Mouse (Mus musculus) bone marrow macrophage, adult 2 months (primary cell): ENCODE results near the gene Atp10b. TPM values are rescaled to one million over a fixed set of nuclear protein-coding genes. Genes with fewer than 3 reads are reported as not detected.

ENCODE experiments used
- H3K27ac ChIP-seq: 2 replicates; pipeline ENCODE4 v1.5.1; 2012; ENCODE audit warnings: low read depth, low read length; ENCODE audit not compliant: insufficient read depth
- H3K4me1 ChIP-seq: 2 replicates; pipeline ENCODE4 v1.6.1; 2012; ENCODE audit warnings: low read length; ENCODE audit not compliant: control insufficient read depth, insufficient read depth
- H3K4me3 ChIP-seq: 2 replicates; pipeline ENCODE4 v1.5.1; 2012; ENCODE audit warnings: mild to moderate bottlenecking, low read length, moderate library complexity; ENCODE audit not compliant: insufficient read depth
- CTCF ChIP-seq: IDR thresholded peaks from 2 replicates; pipeline ENCODE4 v1.5.1; 2012; ENCODE audit warnings: low read depth, mild to moderate bottlenecking, low read length, moderate library complexity
- POLR2A ChIP-seq: IDR thresholded peaks from 2 replicates; pipeline ENCODE4 v1.6.1; 2012; ENCODE audit warnings: mild to moderate bottlenecking, low read depth, low read length, borderline replicate concordance
- polyA plus RNA-seq: library from polyadenylated mRNA; stranded (reverse); fragments of >200 nt; gene quantifications from 2 replicates; pipeline ENCODE4 v1.2.4, GENCODE M21; 2012; ENCODE audit not compliant: missing spikeins, insufficient read depth, insufficient read length

Gene Atp10b
- polyA plus RNA-seq, 1 experiment: not detected

DNA sequence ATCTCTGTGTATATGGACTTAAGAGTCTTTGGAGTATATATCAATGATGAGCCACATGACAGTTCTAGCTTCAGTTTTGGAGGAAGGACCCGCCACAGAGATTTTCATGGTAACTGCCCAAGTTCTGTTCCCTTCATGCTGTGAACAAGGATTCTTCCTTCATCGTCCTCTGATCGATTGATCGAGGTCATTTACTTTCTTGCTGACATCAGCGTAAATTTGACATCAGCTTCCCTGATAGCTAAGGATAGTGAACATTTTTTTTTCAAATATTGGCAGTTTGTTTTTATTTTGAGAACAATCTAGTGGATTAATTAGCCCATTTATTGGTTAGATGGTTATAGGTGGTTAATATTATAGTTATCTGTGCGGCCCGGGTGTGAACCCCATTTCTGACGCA, 90.1 kb downstream of the Atp10b start:
- H3K4me1 ChIP-seq: no peaks in the 10 kb centered on the region
- TF ChIP-seq CTCF (no peak), POLR2A (no peak)
- H3K27ac ChIP-seq: no peak overlapping the region
- no peak overlapping the region for H3K4me3 ChIP-seq

DNA sequence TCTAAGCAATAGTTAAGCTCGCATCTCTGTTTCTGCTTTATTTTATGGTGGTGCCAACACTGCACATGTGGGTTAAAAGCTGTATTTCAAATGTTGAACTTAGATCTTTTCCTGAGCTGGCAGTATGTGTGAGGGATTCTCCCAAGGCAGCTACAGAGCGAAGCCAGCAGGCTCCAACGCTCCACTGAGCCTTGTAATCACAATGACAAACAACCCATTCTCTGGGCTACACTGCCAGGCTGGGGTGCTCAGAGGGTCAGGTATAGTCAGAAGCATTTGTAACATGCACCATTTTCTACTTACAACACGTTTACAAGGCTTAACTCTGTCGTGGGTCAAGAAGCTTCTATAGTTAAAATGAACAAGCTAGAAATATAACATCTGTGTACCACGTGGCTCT, 103.4 kb downstream of the Atp10b start:
- Histone ChIP-seq H3K4me3 (no peak overlapping the region), H3K27ac (no peak overlapping the region), H3K4me1 (no peaks in the 10 kb centered on the region)
- TF ChIP-seq POLR2A (no peak), CTCF (no peak)

DNA sequence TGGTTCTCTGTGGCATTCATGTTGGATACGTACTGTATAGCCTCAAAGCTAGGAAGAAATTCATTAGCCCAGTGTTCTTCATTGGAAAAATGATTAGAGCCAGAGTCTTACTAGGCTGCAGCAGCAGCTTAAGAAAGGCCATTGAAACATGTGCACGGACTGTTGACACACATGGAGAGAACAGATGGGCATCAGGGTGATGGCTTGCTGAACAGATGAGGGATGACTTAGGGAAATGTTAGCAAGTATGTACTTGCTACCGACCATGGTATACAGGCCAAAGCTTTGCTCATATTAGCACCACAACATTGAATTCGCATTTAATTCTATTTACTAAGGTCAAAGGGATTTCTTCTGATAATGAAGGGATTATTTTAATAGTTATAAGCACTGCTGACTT, 105.6 kb downstream of the Atp10b start:
- TF ChIP-seq CTCF (no peak), POLR2A (no peak)
- Histone ChIP-seq H3K4me1 (no peaks in the 10 kb centered on the region), H3K4me3 (no peak overlapping the region), H3K27ac (no peak overlapping the region)

DNA sequence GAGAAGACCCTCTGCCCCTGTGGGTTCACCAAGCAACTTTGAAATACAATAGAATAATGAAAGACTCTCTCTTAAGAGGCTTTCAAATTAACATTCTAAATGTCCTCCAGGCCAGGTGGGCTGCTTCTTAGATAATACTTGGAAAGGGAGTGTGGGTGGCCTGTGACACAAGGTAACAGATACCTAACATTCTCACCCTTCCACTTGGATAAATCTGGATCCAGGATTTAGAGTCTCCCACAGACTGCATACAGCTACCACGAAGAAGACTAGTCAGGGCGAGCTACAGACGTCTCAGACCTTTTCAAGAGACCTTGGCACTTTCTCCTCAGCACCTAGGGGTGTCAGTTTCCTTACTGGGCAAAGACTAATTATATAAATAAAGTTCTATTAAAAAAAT, 107.6 kb downstream of the Atp10b start:
- Histone ChIP-seq H3K27ac (no peak overlapping the region), H3K4me3 (no peak overlapping the region), H3K4me1 (no peaks in the 10 kb centered on the region)
- TF ChIP-seq CTCF (no peak), POLR2A (no peak)

DNA sequence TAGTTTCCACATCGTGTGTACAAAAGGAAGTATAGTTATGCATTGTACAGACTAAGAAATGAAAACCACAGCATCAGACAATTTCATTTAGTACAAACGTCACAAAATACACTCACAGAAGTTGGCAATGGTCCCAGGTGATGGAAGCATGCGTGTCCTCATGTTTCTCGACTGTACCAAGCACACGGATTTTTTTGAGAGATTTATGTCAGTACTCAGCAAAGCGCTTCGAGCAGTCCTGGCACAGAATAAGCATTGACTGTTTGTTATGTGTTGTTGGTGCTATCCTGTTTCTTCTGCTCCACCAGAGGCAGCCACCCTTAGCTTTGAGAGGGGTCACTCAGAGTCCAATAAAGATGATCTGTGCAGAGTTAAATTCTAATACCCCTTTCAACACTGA, 108.1 kb downstream of the Atp10b start:
- no peaks in the 10 kb centered on the region for H3K4me1 ChIP-seq
- no peak overlapping the region for H3K4me3 ChIP-seq
- no peak for TF ChIP-seq POLR2A
- no peak for TF ChIP-seq CTCF
- no peak overlapping the region for H3K27ac ChIP-seq

DNA sequence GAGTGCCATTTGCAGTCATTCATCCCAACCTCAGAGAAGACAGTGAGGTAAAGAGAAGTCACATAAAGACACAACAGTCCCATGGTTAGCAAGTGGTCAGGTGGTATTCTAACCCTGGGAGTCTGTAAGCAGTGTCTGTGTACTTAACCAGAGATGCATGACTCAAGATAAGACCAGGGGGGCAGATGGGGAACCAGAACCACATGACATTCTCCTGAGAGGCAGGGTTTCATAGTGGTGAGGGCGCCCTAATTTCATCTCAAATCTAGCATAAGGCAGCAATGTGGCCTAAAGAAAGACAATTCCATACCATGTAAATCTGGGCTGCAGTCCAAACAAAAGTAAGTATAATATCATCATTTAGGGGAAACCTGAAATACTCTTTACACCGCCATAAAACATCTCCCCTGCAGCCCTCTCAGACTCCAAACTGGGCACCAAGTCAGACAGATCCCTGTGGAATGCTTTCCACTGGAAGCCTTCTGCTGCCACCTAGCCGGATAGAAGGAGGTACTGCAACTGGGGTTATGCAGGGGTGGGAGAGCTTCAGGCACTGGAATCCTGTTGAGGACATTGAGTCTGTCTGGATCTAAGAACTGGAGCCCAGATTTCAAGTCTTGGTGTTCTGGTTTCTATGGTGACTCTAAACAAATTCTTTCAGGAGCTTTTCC, 114.0 kb downstream of the Atp10b start:
- Histone ChIP-seq H3K4me1 (no peaks in the 10 kb centered on the region), H3K27ac (no peak overlapping the region), H3K4me3 (no peak overlapping the region)
- TF ChIP-seq CTCF (peak; percentile 67), POLR2A (no peak)

DNA sequence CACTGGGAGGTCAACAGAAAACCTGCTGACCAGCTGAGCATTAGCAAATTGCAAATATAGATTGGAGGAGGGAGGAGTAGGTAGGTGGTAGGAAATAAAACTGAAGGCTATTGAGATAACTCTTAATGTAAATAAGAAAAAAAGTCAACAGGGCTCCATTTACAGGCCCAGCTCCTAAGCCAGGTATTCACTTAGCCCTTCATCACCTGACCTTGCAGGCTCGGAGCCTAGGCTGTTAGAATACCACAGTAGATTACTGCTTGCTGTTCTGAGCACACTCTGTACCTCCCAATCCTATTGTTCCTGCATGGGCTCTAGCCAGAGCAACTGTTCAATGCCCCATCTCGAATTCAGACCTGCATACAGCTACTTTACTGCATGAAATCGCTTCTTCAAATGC, 117.8 kb downstream of the Atp10b start:
- TF ChIP-seq POLR2A (no peak), CTCF (no peak)
- Histone ChIP-seq H3K4me3 (no peak overlapping the region), H3K27ac (no peak overlapping the region), H3K4me1 (no peaks in the 10 kb centered on the region)

DNA sequence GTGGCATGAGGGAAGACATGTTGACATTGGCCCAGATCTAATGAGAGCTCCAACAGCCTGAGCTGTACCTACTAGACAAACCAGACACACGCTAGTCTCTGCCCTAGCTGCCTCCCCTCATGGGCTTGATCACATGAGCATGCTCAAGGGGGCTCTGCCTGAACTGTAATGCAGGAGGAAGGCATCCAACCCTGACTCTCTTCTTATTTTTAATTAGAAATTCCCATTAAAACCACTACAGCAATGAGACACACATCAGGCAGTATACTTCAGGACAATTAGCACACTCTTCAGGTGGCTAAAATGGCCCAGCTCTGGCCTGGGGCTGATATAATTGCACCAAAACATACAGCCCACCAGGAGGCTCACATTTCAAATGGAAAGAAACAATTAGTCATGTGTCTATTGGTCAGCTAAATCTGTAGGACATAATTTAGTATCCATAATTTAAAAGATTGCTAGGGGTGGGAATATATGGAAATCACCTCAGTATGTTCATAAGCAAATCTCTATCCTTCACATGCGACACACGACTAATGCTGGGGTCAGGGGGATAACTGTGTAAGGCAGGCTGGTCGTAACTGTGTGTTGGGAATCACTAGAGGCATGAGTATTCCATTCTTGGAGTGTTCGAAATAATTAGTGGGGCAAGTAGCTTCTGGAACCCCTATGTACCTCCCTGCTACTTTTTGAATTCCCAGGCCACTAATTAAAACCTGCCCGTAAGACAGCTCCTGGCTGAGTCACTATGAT, 120.0 kb downstream of the Atp10b start:
- Histone ChIP-seq H3K4me1 (no peaks in the 10 kb centered on the region), H3K4me3 (no peak overlapping the region), H3K27ac (no peak overlapping the region)
- no peak for TF ChIP-seq CTCF
- TF ChIP-seq POLR2A: no peak

DNA sequence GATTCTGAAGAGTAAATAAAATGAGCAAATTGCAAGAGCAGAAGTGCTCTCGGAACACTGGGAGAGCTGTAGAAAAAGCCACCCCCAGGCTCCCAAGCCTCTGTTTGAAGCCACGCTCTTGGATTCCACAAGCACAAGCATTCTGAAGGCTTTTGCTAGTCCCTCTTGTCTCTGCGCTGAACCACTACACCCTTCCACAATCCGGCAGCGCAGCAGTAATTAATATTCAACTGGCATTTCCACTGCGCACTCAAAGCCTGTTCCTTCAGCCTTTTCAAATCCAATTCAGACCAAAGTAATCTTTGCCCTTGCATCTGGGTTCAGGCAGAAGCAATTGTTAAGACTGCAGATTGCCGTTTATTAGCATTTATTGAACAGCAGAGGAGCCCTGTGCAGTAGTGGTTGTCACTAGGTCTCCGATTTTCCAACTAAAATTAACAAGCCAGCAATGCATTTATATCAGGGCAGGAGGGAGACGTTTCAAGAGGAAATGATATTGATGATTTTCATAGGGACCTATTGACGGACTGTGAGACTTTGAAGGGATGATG, 120.7 kb downstream of the Atp10b start:
- no peaks in the 10 kb centered on the region for H3K4me1 ChIP-seq

DNA sequence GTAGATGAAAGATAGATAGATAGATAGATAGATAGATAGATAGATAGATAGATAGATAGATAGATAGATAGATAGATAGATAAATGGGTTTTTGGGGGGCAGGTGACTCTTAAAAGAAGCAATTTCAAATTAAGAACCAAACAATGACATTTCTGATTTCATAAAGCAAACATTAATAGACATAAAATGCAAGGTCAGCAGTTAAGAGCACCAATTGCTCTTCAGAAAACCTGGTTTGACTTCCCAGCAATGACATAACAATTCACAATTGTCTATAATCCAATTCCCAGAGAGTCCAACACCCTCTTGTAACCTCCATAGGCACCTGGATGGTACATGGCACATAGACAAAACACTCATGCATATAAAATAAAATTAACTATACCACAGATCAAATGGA, 124.2 kb downstream of the Atp10b start:
- TF ChIP-seq CTCF (no peak), POLR2A (no peak)
- Histone ChIP-seq H3K4me3 (no peak overlapping the region), H3K4me1 (no peaks in the 10 kb centered on the region), H3K27ac (no peak overlapping the region)

More for the DNA sequence above, 120.7 kb downstream of the Atp10b start:
- TF ChIP-seq CTCF (no peak), POLR2A (no peak)
- no peak overlapping the region for H3K27ac ChIP-seq
- no peak overlapping the region for H3K4me3 ChIP-seq
